Mouse (Mus musculus): ENCODE data around the gene Slc39a7. TPM values are rescaled to one million over a fixed set of nuclear protein-coding genes. Genes with fewer than 3 reads are reported as not detected.

Gene Slc39a7
- 41.3 and 43.4 TPM in 2 replicates for polyA plus RNA-seq (2015; fragmentation: Nextera tagmentation; extraction: Ambion mirVana)

- Histone ChIP-seq H3K4me1 (ENCODE audit: insufficient read depth) (peaks cover 45% of the 10 kb centered on the region), H3K27me3 (ENCODE audit: insufficient read depth, low read length) (no peaks in the 10 kb centered on the region), H3K36me3 (replicated peaks; ENCODE audit: insufficient read depth, low read length) (peaks cover 40% of the 10 kb centered on the region), H3K4me3 (ENCODE audit: low read depth, low read length) (peak within 1 kb of the TSS; percentile 79), H3K4me2 (ENCODE audit: low read depth, low read length) (peak within 1 kb of the TSS; percentile 94), H3K9me3 (ENCODE audit: low read length) (no peaks in the 10 kb centered on the region), H3K9ac (replicated peaks) (peak within 1 kb of the TSS; percentile 88), H3K27ac (ENCODE audit: low read depth) (peak within 1 kb of the TSS; percentile 96)
- under 1% methylated on average over 70 of the region's 88 CpGs for WGBS (ENCODE audit: insufficient replicate concordance)
- peak; percentile 79 for ATAC-seq
- TF ChIP-seq EP300 (IDR thresholded peaks at IDR 0.05; ENCODE audit: low read depth) (peak; percentile 53; the same call in 1 of the 2 replicates), CTCF (IDR thresholded peaks at IDR 0.05; ENCODE audit: low read depth) (no peak)
- peak; percentile 99 for DNase-seq
Observed at GRCm38 (mm10) chr17:34031465-34032173, at the start of gene Slc39a7, which contains the start of gene Rxrb. Slc39a7 (minus strand) TSS chr17:34031682. Rxrb (plus strand) TSS chr17:34031812.

- ATAC-seq = peak; percentile 68
- Histone ChIP-seq H3K4me2 (ENCODE audit: low read depth, low read length) (no peak overlapping the region), H3K4me1 (ENCODE audit: insufficient read depth) (no peaks in the 10 kb centered on the region), H3K9ac (replicated peaks) (no peak overlapping the region), H3K27me3 (ENCODE audit: insufficient read depth, low read length) (peaks cover 22% of the 10 kb centered on the region), H3K36me3 (replicated peaks; ENCODE audit: insufficient read depth, low read length) (no peaks in the 10 kb centered on the region), H3K9me3 (ENCODE audit: low read length) (no peaks in the 10 kb centered on the region), H3K4me3 (ENCODE audit: low read depth, low read length) (no peak overlapping the region), H3K27ac (ENCODE audit: low read depth) (no peak overlapping the region)
- no peak for TF ChIP-seq EP300 (IDR thresholded peaks at IDR 0.05; ENCODE audit: low read depth)
- no peak for TF ChIP-seq CTCF (IDR thresholded peaks at IDR 0.05; ENCODE audit: low read depth)
- no peak for DNase-seq
- WGBS (ENCODE audit: insufficient replicate concordance) = 28% methylated on average over 5 of the region's 5 CpGs
Observed at GRCm38 (mm10) chr17:34079621-34080020, 48.1 kb upstream of the Slc39a7 start.

DNA sequence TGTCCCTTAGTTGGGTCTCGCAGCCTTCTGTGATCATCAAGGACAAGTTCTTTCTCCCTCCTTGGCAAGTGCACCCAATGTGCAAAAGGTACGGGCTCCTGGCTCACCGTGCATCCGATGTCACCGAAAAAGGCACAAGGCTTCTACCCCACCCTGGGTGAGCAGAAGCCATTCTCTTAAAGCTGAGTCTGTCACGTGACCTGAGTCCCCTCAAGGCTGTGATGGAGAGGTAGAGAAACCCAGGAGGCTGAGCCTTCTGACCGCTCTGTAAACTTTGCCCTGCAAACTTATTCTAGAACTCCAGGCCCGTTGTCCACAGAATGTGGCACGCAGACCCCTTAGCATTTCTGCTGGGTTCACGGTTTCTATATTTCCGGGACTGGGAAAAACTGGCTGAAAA lies 47.5 kb upstream of the Slc39a7 start:
- Histone ChIP-seq H3K36me3 (replicated peaks; ENCODE audit: insufficient read depth, low read length) (no peaks in the 10 kb centered on the region), H3K27ac (ENCODE audit: low read depth) (no peak overlapping the region), H3K9me3 (ENCODE audit: low read length) (no peaks in the 10 kb centered on the region), H3K9ac (replicated peaks) (no peak overlapping the region), H3K27me3 (ENCODE audit: insufficient read depth, low read length) (peaks cover 20% of the 10 kb centered on the region), H3K4me3 (ENCODE audit: low read depth, low read length) (no peak overlapping the region), H3K4me1 (ENCODE audit: insufficient read depth) (no peaks in the 10 kb centered on the region), H3K4me2 (ENCODE audit: low read depth, low read length) (no peak overlapping the region)
- TF ChIP-seq CTCF (IDR thresholded peaks at IDR 0.05; ENCODE audit: low read depth) (no peak), EP300 (IDR thresholded peaks at IDR 0.05; ENCODE audit: low read depth) (no peak)
- no peak for ATAC-seq
- WGBS (ENCODE audit: insufficient replicate concordance) = 83% methylated on average over 11 of the region's 11 CpGs
- no peak for DNase-seq

- Histone ChIP-seq H3K9me3 (ENCODE audit: low read length) (no peaks in the 10 kb centered on the region), H3K27ac (ENCODE audit: low read depth) (no peak overlapping the region), H3K36me3 (replicated peaks; ENCODE audit: insufficient read depth, low read length) (no peaks in the 10 kb centered on the region), H3K4me3 (ENCODE audit: low read depth, low read length) (no peak overlapping the region), H3K4me1 (ENCODE audit: insufficient read depth) (0 out of 2 replicates have a peak, but pooled peaks cover 2% of the 10 kb centered on the region), H3K9ac (replicated peaks) (no peak overlapping the region), H3K27me3 (ENCODE audit: insufficient read depth, low read length) (peaks cover 18% of the 10 kb centered on the region), H3K4me2 (ENCODE audit: low read depth, low read length) (no peak overlapping the region)
- TF ChIP-seq EP300 (IDR thresholded peaks at IDR 0.05; ENCODE audit: low read depth) = no peak
- TF ChIP-seq CTCF (IDR thresholded peaks at IDR 0.05; ENCODE audit: low read depth) = no peak
- ATAC-seq (no peak), DNase-seq (no peak)
- 55% methylated on average over 4 of the region's 4 CpGs for WGBS (ENCODE audit: insufficient replicate concordance)
Observed at GRCm38 (mm10) chr17:34078148-34078547, 46.7 kb upstream of the Slc39a7 start.

DNA sequence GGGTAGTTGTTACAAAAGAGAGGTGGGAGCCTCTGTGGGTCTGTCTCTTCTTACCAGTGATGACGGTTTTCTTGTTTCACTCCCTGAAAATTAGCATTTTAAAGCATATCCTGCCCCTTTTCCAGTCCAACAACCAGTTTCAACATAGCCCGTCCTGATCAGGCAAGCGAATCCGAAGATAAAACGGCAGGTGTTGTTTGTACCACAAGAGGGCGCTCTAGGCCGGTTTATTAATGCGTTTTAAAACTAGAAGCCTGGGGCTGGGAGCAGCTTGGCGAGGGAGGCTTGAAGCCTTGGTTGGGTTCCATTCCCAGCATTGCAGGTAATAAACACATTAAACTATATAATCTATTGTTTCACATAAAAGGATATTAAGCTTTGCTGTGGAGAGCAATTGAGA lies 46.1 kb upstream of the Slc39a7 start:
- Histone ChIP-seq H3K36me3 (replicated peaks; ENCODE audit: insufficient read depth, low read length) (no peaks in the 10 kb centered on the region), H3K9me3 (ENCODE audit: low read length) (no peaks in the 10 kb centered on the region), H3K27me3 (ENCODE audit: insufficient read depth, low read length) (peaks cover 18% of the 10 kb centered on the region), H3K9ac (replicated peaks) (no peak overlapping the region), H3K4me2 (ENCODE audit: low read depth, low read length) (no peak overlapping the region), H3K27ac (ENCODE audit: low read depth) (no peak overlapping the region), H3K4me3 (ENCODE audit: low read depth, low read length) (no peak overlapping the region), H3K4me1 (ENCODE audit: insufficient read depth) (0 out of 2 replicates have a peak, but pooled peaks cover 2% of the 10 kb centered on the region)
- peak; percentile 45; the same call in 1 of the 2 replicates for ATAC-seq
- WGBS (ENCODE audit: insufficient replicate concordance) = 1% methylated on average over 9 of the region's 9 CpGs
- no peak for TF ChIP-seq EP300 (IDR thresholded peaks at IDR 0.05; ENCODE audit: low read depth)
- TF ChIP-seq CTCF (IDR thresholded peaks at IDR 0.05; ENCODE audit: low read depth) = peak; percentile 81
- peak; percentile 82 for DNase-seq

DNA sequence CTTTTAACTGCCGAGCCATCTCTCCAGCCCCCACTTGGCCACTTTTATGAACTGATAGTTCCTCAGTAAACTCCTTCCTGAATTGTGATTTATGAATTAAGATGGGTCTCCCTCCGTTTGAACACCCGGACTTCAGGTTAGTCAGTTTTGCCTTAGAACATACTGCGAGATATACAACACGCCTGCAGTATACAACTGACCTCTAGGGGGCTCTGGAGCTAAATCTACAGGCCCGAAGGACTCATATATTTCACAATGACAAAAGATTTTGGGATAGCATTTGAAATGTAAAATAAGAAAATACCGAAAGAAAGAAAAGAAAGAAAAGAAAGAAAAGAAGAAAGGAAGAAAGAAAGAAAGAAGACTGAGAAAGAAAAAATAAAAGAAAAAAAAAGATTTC lies 43.8 kb upstream of the Slc39a7 start:
- peak; percentile 72 for DNase-seq
- Histone ChIP-seq H3K9ac (replicated peaks) (no peak overlapping the region), H3K4me1 (ENCODE audit: insufficient read depth) (0 out of 2 replicates have a peak, but pooled peaks cover 2% of the 10 kb centered on the region), H3K4me2 (ENCODE audit: low read depth, low read length) (no peak overlapping the region), H3K27ac (ENCODE audit: low read depth) (no peak overlapping the region), H3K4me3 (ENCODE audit: low read depth, low read length) (no peak overlapping the region), H3K36me3 (replicated peaks; ENCODE audit: insufficient read depth, low read length) (no peaks in the 10 kb centered on the region), H3K27me3 (ENCODE audit: insufficient read depth, low read length) (peaks cover 18% of the 10 kb centered on the region), H3K9me3 (ENCODE audit: low read length) (no peaks in the 10 kb centered on the region)
- WGBS (ENCODE audit: insufficient replicate concordance) = 35% methylated on average over 7 of the region's 7 CpGs
- no peak for ATAC-seq
- TF ChIP-seq EP300 (IDR thresholded peaks at IDR 0.05; ENCODE audit: low read depth) (no peak), CTCF (IDR thresholded peaks at IDR 0.05; ENCODE audit: low read depth) (peak; percentile 72)

All from liver, postnatal 0 days (tissue).